Mouse (Mus musculus): ENCODE data around the gene Cmklr1.

The Cmklr1 gene

GRCm38 (mm10) chr5:113648647-113649211 is 1.5 kb downstream of the Cmklr1 start:
- DNase-seq: no peak

GRCm38 (mm10) chr5:113647141-113647540 is 3.1 kb downstream of the Cmklr1 start:
- DNase-seq: no peak

- no peak for DNase-seq
Observed at GRCm38 (mm10) chr5:113644520-113644919, 5.7 kb downstream of the Cmklr1 start.

- no peak for DNase-seq
Observed at GRCm38 (mm10) chr5:113643107-113643848, 6.9 kb downstream of the Cmklr1 start.

GRCm38 (mm10) chr5:113641066-113641465 is 9.2 kb downstream of the Cmklr1 start:
- DNase-seq: no peak

GRCm38 (mm10) chr5:113639126-113639525 is 11.1 kb downstream of the Cmklr1 start:
- DNase-seq: no peak

GRCm38 (mm10) chr5:113638055-113638454 is 12.2 kb downstream of the Cmklr1 start:
- no peak for DNase-seq

- no peak for DNase-seq
Observed at GRCm38 (mm10) chr5:113637631-113638030, 12.6 kb downstream of the Cmklr1 start.

- no peak for DNase-seq
Observed at GRCm38 (mm10) chr5:113635861-113636565, 14.2 kb downstream of the Cmklr1 start.

GRCm38 (mm10) chr5:113634887-113635610 is 15.2 kb downstream of the Cmklr1 start:
- no peak for DNase-seq

GRCm38 (mm10) chr5:113634024-113634651 is 16.1 kb downstream of the Cmklr1 start:
- no peak for DNase-seq

- no peak for DNase-seq
Observed at GRCm38 (mm10) chr5:113633037-113633714, 17.1 kb downstream of the Cmklr1 start.

- no peak for DNase-seq
Observed at GRCm38 (mm10) chr5:113630116-113630515, 20.1 kb downstream of the Cmklr1 start.

- DNase-seq: no peak
Observed at GRCm38 (mm10) chr5:113629248-113629647, 21.0 kb downstream of the Cmklr1 start.

GRCm38 (mm10) chr5:113627820-113628437 is 22.3 kb downstream of the Cmklr1 start:
- DNase-seq: no peak

GRCm38 (mm10) chr5:113626991-113627390 is 23.2 kb downstream of the Cmklr1 start:
- no peak for DNase-seq

- no peak for DNase-seq
Observed at GRCm38 (mm10) chr5:113626352-113626751, 23.9 kb downstream of the Cmklr1 start.

GRCm38 (mm10) chr5:113625068-113625467 is 25.2 kb downstream of the Cmklr1 start:
- no peak for DNase-seq

GRCm38 (mm10) chr5:113623052-113623451 is 27.2 kb downstream of the Cmklr1 start:
- no peak for DNase-seq

- peak; percentile 13 to 34 for DNase-seq
Observed at GRCm38 (mm10) chr5:113620999-113621398, 29.2 kb downstream of the Cmklr1 start.

GRCm38 (mm10) chr5:113620130-113620716 is 30.0 kb downstream of the Cmklr1 start:
- no peak for DNase-seq
